Mouse (Mus musculus) neural tube, embryonic 13.5 days (tissue): ENCODE results near the gene Kcne4. TPM values are rescaled to one million over a fixed set of nuclear protein-coding genes. Genes with fewer than 3 reads are reported as not detected.
"Not testable (repeated sequence)": the region's sequence is repeated elsewhere in the genome, so short reads cannot be mapped to it uniquely, and the experiment has no call there.

Experiments used
- ATAC-seq: fragments of 200-750 bp; cut with Nextera tagmentation; 2 replicates; pipeline ENCODE4 v1.8.0; 2017; ENCODE audit warnings: low read depth, mild to moderate bottlenecking, moderate TSS enrichment, moderate library complexity
- H3K27ac ChIP-seq: fragments of 300-500 bp; sonication (generic); replicated peaks from 2 replicates; pipeline ENCODE4 v1.5.1; 2015; ENCODE audit warnings: moderate library complexity, mild to moderate bottlenecking, inconsistent platforms
- H3K27me3 ChIP-seq: fragments of 300-500 bp; sonication (generic); 2 replicates; pipeline ENCODE4 v1.6.1; 2015; ENCODE audit warnings: mild to moderate bottlenecking, inconsistent platforms
- H3K36me3 ChIP-seq: fragments of 300-500 bp; sonication (generic); 2 replicates; pipeline ENCODE4 v1.6.1; 2015; ENCODE audit warnings: mild to moderate bottlenecking, inconsistent platforms
- H3K4me1 ChIP-seq: fragments of 300-500 bp; sonication (generic); replicated peaks from 2 replicates; pipeline ENCODE4 v1.6.1; 2015; ENCODE audit warnings: inconsistent platforms
- H3K4me2 ChIP-seq: fragments of 300-500 bp; sonication (generic); 2 replicates; pipeline ENCODE4 v1.6.1; 2015; ENCODE audit warnings: inconsistent platforms, mild to moderate bottlenecking, moderate library complexity
- H3K4me3 ChIP-seq: fragments of 300-500 bp; sonication (generic); 2 replicates; pipeline ENCODE4 v1.5.1; 2015; ENCODE audit warnings: mild to moderate bottlenecking, inconsistent platforms
- H3K9ac ChIP-seq: fragments of 300-500 bp; sonication (generic); 2 replicates; pipeline ENCODE4 v1.6.1; 2015; ENCODE audit warnings: moderate library complexity, mild to moderate bottlenecking, inconsistent platforms
- H3K9me3 ChIP-seq: fragments of 300-500 bp; sonication (generic); 2 replicates; pipeline ENCODE4 v1.6.1; 2016; ENCODE audit warnings: inconsistent platforms
- WGBS: fragments of 180-500 bp; shearing (Covaris S2); methylation state at CpG from one replicate; pipeline ENCODE4 v1.1.7; 2015; 5-methylcytosine and 5-hydroxymethylcytosine counted together
- polyA plus RNA-seq: library from polyadenylated mRNA; unstranded; fragments of >200 nt; fragmentation: Nextera tagmentation; extraction: Ambion mirVana; gene quantifications from 2 replicates; pipeline ENCODE4 v1.2.1, GENCODE M21; 2015

The Kcne4 gene
- polyA plus RNA-seq = 4.9 and 7.5 TPM in 2 replicates

DNA sequence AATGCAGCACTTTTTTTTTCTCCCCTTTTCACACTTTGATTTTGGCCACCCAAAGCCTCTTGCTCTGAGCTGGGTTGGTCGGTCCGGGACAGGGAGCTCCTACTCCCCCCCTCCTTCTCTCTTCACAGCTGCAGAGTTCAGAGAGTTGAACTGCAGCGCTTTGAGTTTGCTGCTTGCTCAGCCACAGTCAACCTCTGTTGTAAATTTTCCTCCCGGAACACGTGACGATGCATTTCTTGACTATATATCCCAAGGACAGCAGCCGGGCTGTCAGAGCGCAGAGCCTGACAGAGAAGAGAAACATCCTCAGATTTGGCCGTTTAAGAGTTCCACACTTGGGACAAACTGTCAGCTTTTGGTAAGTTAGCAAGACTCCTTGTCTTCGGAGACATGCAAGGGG is at the start of gene Kcne4:
Gene Kcne4 (plus strand): TSS at position 120 of the 400 bp plus-strand sequence.
- Histone ChIP-seq H3K36me3 (no peaks in the 10 kb centered on the region), H3K9me3 (no peaks in the 10 kb centered on the region), H3K27ac (no peak within 1 kb of the TSS), H3K4me3 (no peak within 1 kb of the TSS; the same call in 1 of the 2 replicates), H3K27me3 (no peaks in the 10 kb centered on the region), H3K4me2 (peak within 1 kb of the TSS; percentile 20; the same call in 1 of the 2 replicates), H3K4me1 (peaks cover 38% of the 10 kb centered on the region), H3K9ac (peak within 1 kb of the TSS; percentile 18; the same call in 1 of the 2 replicates)
- no peak for ATAC-seq
- 49% methylated on average over 10 of the region's 10 CpGs for WGBS

DNA sequence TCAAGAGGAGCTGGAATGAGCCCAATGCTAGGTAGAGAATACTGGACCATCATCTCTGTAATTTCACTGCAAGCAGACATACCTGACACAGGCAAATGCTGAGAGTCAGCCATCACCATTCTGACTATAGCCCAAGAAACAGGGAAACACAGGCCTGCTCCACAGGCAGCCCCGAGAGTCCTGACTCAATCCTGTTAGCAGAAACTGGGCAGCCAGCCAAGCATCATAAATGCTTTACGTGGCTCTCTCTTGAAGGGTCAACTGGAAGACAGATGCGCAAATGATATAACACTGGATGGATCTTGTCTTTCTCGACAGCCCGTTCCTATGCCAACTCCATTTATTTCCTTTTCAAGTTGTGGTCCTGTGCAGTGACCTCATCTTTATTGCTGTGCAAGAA is 34.7 kb upstream of the Kcne4 start:
- Histone ChIP-seq H3K4me2 (no peak overlapping the region), H3K9me3 (no peaks in the 10 kb centered on the region), H3K9ac (no peak overlapping the region), H3K27ac (peak overlapping the region; percentile 15; the same call in 1 of the 2 replicates), H3K4me3 (no peak overlapping the region), H3K36me3 (no peaks in the 10 kb centered on the region), H3K27me3 (no peaks in the 10 kb centered on the region), H3K4me1 (peaks cover 8% of the 10 kb centered on the region)
- peak; percentile 77 for ATAC-seq
- 38% methylated on average over 5 of the region's 5 CpGs for WGBS

DNA sequence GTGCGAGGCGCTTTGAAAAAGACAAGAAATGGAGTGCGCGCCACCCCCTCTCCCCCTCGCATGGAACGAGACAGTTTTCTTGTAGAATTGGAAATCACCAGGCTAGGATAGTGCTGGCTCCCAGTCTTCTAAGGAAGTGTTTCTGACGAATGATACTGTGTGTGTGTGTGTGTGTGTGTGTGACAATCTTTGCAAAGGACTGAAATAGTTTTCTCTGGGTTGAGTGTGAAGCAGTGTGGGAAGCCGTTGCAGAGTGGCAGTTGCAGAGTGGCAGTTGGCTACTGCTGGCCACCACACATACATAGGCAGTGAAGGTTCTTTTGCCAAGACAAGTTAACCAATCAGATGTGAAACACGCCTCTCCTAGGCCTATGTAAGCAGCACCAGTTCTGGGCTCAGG is 31.6 kb upstream of the Kcne4 start:
- not testable (repeated sequence) for H3K9ac ChIP-seq, ATAC-seq, H3K36me3 ChIP-seq, H3K4me3 ChIP-seq, H3K9me3 ChIP-seq, H3K4me2 ChIP-seq, H3K27me3 ChIP-seq, H3K27ac ChIP-seq
- H3K4me1 ChIP-seq = peaks cover 11% of the 10 kb centered on the region
- 93% methylated on average over 9 of the region's 9 CpGs for WGBS

DNA sequence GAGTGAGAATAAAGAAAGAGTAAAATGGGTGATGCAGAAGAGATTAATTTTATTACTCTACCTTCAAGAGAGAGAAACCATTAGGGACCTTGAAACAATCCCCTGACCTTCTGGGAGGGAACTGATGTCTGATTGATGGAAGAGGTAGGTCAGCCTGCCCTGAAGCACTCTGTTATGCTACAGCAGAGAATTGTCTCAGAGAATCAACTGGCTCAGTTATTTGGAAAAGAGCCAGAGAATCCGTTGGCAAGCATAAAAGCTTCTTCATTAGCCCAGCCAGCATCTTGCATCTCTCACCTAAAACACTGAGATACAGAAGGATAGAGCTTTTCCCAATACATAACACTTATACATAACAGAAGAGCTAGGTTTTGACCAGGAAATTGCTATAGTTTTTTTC is 26.8 kb upstream of the Kcne4 start:
- Histone ChIP-seq H3K27ac (no peak overlapping the region), H3K27me3 (no peaks in the 10 kb centered on the region), H3K4me2 (no peak overlapping the region), H3K9me3 (no peaks in the 10 kb centered on the region), H3K4me3 (no peak overlapping the region), H3K9ac (no peak overlapping the region), H3K4me1 (0 out of 2 replicates have a peak, but pooled peaks cover 3% of the 10 kb centered on the region), H3K36me3 (no peaks in the 10 kb centered on the region)
- 24% methylated on average over 1 of the region's 1 CpGs for WGBS
- no peak for ATAC-seq

DNA sequence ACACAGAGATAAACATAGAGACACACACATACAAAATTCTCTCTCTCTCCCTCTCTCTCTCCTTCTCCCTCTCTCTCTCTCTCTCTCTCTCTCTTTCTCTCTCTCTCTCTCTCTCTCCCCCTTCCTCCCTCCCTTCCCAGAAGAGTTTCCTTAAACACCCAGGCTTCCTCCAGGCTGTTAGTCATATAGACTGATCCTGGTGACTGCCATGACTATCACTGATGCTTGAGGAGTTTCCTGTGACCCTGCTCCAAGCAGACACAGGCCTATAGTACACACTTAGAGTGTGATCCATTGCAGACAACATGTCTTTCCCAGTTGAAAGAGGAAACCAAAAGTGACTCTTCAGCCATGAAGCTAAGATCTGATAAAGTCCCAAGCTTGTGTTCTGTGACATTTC is 9.1 kb upstream of the Kcne4 start:
- H3K27me3 ChIP-seq = no peaks in the 10 kb centered on the region
- no peak overlapping the region for H3K9ac ChIP-seq
- no peaks in the 10 kb centered on the region for H3K9me3 ChIP-seq
- no peaks in the 10 kb centered on the region for H3K36me3 ChIP-seq
- no peak overlapping the region for H3K4me2 ChIP-seq
- H3K4me3 ChIP-seq = no peak overlapping the region
- H3K27ac ChIP-seq = no peak overlapping the region
- ATAC-seq = no peak
- no peaks in the 10 kb centered on the region for H3K4me1 ChIP-seq

DNA sequence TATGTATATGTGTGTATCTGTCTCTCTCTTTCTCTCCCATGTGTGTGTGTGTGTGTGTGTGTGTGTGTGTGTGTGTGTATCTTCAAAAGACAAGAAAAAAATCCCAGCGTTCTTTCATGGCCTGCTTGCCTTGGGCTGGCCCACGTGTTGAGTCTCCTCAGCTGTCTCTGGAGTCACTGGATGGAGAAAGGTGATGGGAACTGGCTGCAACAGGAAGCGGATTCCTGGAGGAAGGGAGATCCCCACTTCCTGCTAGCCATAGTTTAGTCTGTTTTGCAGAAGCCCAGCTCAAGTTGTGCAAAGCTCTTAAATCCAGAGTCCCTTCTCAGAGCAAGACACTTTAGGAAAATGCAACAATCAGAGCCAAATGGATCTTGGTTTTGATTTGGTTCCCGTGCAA is 6.7 kb upstream of the Kcne4 start:
- 85% methylated on average over 4 of the region's 4 CpGs for WGBS
- no peak for ATAC-seq
- Histone ChIP-seq H3K9ac (no peak overlapping the region), H3K4me3 (no peak overlapping the region), H3K4me1 (no peaks in the 10 kb centered on the region), H3K4me2 (no peak overlapping the region), H3K27me3 (no peaks in the 10 kb centered on the region), H3K36me3 (no peaks in the 10 kb centered on the region), H3K9me3 (no peaks in the 10 kb centered on the region), H3K27ac (no peak overlapping the region)

DNA sequence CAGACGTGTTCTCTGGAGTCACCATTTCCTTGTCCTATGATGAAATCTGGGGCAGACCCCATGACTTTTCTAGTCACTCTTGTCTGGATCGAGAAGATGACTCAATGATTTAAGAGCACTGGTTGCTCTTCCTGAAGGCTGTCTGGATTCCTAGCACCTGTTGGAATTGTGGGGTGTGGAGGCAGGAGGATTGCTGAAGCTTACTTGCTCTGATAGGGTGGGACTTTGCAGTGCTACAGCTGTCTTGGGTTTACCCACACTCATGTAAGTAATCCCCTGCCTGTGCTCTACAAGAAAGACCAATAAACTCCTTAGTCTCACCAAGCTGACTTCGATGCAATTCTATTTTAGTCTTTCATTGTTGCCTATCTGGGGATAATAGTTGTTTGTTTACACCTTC is 5.7 kb upstream of the Kcne4 start:
- H3K4me3 ChIP-seq = no peak overlapping the region
- no peaks in the 10 kb centered on the region for H3K27me3 ChIP-seq
- no peak overlapping the region for H3K9ac ChIP-seq
- H3K4me2 ChIP-seq = no peak overlapping the region
- ATAC-seq = no peak
- no peaks in the 10 kb centered on the region for H3K9me3 ChIP-seq
- no peak overlapping the region for H3K27ac ChIP-seq
- H3K36me3 ChIP-seq = no peaks in the 10 kb centered on the region
- H3K4me1 ChIP-seq = no peaks in the 10 kb centered on the region
- WGBS = 85% methylated on average over 3 of the region's 3 CpGs

DNA sequence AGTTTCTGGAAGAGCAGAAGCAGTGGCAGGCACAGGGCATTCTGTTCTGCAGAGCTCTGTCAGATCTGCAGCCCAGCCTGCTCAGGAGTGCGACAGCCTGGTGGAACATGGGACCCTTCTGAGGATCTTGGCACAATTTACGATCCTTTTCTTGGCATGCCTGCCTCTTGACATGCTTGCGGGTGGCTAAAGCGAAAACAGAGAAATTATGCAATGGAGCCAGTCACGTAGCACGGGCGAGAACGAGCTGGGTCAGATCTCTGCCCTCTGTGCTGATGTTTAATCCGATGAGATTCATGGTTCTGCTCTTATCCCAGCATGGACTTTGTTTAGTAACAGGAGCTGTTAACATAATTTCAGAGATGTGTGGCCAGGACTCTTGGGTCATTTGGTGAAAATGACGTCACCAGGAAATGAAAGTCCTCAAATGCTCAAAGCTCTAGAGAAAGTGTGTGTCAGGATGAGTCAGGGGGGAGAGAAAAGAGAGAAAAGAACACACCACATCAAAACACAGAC is 4.5 kb upstream of the Kcne4 start:
- WGBS = 72% methylated on average over 10 of the region's 10 CpGs
- ATAC-seq = no peak
- Histone ChIP-seq H3K4me1 (0 out of 2 replicates have a peak, but pooled peaks cover 4% of the 10 kb centered on the region), H3K9me3 (no peaks in the 10 kb centered on the region), H3K9ac (no peak overlapping the region), H3K4me2 (no peak overlapping the region), H3K27ac (no peak overlapping the region), H3K4me3 (no peak overlapping the region), H3K36me3 (no peaks in the 10 kb centered on the region), H3K27me3 (no peaks in the 10 kb centered on the region)

DNA sequence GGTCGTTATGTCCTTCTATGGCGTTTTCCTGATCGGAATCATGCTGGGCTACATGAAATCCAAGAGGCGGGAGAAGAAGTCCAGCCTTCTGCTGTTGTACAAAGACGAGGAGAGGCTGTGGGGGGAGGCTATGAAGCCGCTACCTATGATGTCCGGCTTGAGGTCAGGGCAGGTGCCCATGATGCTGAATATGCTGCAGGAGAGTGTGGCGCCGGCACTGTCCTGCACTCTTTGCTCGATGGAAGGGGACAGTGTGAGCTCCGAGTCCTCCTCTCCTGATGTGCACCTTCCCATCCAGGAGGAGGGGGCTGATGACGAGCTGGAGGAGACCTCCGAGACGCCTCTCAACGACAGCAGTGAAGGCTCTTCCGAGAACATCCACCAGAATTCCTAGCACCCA is 1.2 kb downstream of the Kcne4 start:
- Histone ChIP-seq H3K36me3 (no peaks in the 10 kb centered on the region), H3K27me3 (no peaks in the 10 kb centered on the region), H3K4me3 (no peak overlapping the region; the same call in 1 of the 2 replicates), H3K27ac (no peak overlapping the region), H3K4me2 (peak overlapping the region; percentile 20; the same call in 1 of the 2 replicates), H3K9me3 (no peaks in the 10 kb centered on the region), H3K9ac (peak overlapping the region; percentile 18; the same call in 1 of the 2 replicates), H3K4me1 (peaks cover 43% of the 10 kb centered on the region)
- ATAC-seq = no peak
- WGBS = 83% methylated on average over 16 of the region's 16 CpGs

DNA sequence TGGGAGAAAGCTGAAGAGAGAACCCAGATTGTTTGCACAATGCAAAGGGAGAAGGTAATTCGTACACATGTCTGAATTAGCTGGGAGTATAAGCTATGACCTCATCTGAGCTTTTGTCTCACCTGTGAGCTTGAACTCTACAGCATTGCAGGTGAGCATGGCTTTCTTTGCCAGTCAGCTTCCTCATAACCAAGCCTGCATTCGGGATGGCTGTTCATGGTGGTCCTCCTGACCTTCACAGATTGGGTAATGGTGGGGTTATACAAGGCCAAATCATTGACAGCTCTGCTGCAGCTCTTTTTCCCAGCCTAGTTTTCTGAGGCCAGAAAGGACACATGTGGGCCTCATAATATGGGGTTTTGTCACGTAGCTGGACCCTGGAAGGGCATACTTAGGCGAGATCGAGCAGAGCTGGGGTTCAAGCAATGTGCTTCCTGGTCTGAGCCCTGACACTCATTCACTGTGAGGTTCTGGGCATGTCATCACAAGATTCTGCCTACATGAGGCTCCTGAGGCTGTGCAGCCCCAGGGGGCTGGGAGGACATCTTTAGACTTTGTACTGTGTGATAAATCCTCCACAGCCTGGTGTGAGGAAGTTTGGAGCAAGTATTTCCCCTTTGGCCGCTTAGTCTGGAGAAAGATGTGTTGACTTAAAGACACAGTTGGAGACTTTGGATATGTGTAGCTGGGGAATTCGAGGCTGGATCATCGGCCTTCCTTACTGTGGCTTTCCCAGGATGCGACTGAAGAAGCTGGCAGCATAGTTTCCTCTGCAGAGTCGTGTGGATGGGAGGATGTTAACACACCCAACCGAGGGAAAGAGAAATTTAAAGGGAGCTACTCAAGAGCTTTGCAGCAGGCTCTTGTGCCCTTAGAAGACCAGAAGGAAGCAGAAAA is 2.3 kb downstream of the Kcne4 start:
- 67% methylated on average over 11 of the region's 11 CpGs for WGBS
- Histone ChIP-seq H3K27ac (peak overlapping the region; percentile 50), H3K4me1 (peaks cover 43% of the 10 kb centered on the region), H3K36me3 (no peaks in the 10 kb centered on the region), H3K4me2 (peak overlapping the region; percentile 20; the same call in 1 of the 2 replicates), H3K9me3 (no peaks in the 10 kb centered on the region), H3K27me3 (no peaks in the 10 kb centered on the region), H3K4me3 (no peak overlapping the region), H3K9ac (no peak overlapping the region)
- no peak for ATAC-seq

DNA sequence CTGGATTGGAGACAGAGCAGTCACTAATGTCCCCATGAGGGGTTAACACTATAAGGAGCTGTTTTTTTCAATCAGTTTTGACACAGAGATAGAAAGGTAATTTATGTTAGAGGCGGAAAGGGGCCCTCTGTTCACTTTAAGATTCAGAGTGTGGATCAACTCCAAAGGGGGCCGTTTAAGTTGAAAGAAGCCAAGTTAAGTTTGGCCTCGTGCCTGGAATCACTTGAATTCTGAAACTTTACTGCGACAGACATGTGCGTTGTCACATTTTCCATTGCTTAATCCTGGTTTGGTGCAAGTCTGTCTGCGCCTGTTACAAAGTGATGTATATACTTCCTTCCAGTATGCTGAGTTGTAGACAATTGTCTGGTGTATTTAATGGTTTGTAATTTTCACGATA is 3.0 kb downstream of the Kcne4 start:
- Histone ChIP-seq H3K9me3 (no peaks in the 10 kb centered on the region), H3K27ac (peak overlapping the region; percentile 50), H3K4me1 (peaks cover 43% of the 10 kb centered on the region), H3K9ac (no peak overlapping the region), H3K4me3 (no peak overlapping the region), H3K27me3 (no peaks in the 10 kb centered on the region), H3K4me2 (0 out of 2 replicates have a peak overlapping the region, but pooled peaks have one; percentile 20), H3K36me3 (no peaks in the 10 kb centered on the region)
- ATAC-seq = peak; percentile 48; the same call in 1 of the 2 replicates
- 46% methylated on average over 7 of the region's 7 CpGs for WGBS

DNA sequence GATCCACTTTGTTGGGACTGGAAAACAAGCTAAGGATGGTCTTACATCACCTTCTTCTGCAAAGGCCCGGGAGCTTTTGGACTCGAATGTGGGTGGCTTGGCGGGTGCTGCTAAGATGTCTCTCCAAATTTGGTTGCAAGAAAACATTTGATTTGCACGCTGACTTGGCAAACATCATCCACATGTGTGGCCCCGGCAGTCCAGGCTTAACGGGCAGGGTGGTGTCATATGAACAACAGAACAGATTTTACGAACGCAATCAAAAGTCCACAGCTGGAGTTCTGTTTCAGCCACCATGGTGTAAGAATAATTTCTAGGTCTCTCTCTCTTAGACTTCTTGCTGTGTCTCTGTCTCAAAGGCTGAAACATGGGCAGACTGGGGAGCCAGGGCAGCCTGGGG is 3.6 kb downstream of the Kcne4 start:
- Histone ChIP-seq H3K4me3 (no peak overlapping the region), H3K9ac (no peak overlapping the region), H3K27ac (peak overlapping the region; percentile 34; the same call in 1 of the 2 replicates), H3K36me3 (no peaks in the 10 kb centered on the region), H3K4me1 (peaks cover 43% of the 10 kb centered on the region), H3K4me2 (no peak overlapping the region), H3K9me3 (no peaks in the 10 kb centered on the region), H3K27me3 (no peaks in the 10 kb centered on the region)
- 61% methylated on average over 8 of the region's 8 CpGs for WGBS
- ATAC-seq = no peak
